Mouse (Mus musculus) NIH3T3 (cell line): Measurements from ENCODE around the gene Sema3b.

ENCODE experiments used
- DNase-seq: peaks from one replicate; pipeline ENCODE4 v3.0.0-alpha.2; 2012; ENCODE audit warnings: low read depth

Gene Sema3b

GRCm38 (mm10) chr9:107633091-107633660, 24.1 kb upstream of the Sema3b start:
- peak; percentile 88 for DNase-seq

- DNase-seq, result peak; percentile 41
These were observed 23.4 kb upstream of the Sema3b start for GRCm38 (mm10) chr9:107632478-107632877.

- DNase-seq, result no peak
These were observed 22.8 kb upstream of the Sema3b start for GRCm38 (mm10) chr9:107631861-107632260.

DNA sequence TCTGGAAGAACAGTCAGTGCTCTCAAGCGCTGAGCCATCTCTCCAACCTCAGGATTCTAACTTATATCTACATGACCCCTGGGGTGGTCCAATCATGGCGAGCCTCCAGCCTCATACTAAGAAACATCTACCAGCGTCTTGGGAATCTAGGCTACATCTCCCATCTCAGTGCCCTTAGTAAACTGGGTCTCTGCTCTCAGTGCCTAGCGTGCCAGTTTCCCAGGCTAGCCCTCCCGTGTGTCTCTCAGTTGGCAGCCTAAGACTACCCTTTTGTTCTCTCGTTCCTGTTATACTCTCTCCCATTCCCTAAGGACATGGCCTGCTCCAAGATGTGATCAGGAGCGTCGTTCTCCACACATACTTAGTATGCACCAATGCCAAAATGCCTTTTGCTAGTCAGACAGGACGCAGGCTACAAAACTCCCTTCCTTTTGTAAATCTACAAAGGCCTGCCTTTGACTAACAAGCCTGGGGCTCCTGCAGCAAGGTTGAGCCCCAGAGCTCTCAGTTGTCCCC, 22.3 kb upstream of the Sema3b start:
- no peak for DNase-seq

GRCm38 (mm10) chr9:107630576-107630975, 21.5 kb upstream of the Sema3b start:
- peak; percentile 48 for DNase-seq

- no peak for DNase-seq
These were observed 20.9 kb upstream of the Sema3b start for GRCm38 (mm10) chr9:107629901-107630425.

GRCm38 (mm10) chr9:107629411-107629730, 20.3 kb upstream of the Sema3b start:
- no peak for DNase-seq

DNA sequence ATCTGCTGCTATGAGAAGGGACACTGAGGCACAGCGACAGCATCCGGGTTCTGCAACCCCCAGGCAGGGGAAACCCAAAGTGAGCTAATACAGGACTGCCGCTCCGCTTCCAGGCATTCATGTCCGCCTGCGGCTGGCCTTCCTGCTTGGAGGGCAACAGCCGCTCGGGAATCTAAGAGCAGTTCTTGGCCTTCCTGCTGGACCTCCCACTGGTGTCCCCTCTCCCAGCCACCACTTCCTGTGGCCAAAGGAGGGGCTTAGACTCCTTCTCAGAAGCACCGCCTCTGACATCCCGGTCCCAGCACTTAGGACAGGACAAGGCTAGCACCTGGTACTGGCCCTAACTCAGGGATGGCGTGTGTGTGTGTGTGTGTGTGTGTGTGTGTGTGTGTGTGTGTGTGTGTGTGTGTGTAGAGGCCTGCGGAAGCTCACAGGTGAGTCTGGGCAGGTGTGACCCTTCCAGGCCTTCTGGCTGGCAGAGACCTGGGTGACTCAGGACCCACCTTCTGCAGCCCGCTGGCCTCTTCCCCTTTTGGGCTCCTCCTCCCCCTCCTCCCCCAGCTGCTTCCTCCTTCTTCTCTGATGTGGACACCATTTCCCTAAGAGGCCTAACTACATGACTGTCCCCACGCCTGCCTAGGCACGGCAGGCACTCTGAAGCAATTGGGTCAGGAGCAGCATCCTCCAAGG, 19.8 kb upstream of the Sema3b start:
- DNase-seq, result no peak

GRCm38 (mm10) chr9:107627387-107628255, 18.6 kb upstream of the Sema3b start:
- no peak for DNase-seq

DNA sequence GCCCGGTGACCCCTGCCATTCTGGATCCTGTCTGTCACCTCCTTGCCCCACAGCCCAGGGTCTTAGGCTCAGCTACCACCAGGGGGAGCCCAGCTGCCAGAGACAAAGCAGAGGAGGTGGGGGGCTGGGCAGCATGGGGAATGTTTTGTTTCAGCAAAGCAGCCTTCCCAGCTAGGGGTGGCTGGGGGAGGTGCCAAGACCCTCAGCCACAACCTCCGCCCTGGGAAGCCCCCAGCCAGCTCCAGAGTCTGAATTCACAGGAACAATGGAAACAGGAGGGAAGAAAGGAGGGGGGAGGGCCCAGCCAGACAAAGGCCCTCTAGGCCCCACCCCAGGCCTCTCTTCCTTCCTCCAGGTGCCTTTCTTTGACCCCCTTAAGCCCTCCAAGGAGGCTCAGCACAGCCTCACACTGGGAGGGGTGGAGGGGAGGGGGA, 17.8 kb upstream of the Sema3b start:
- DNase-seq, result peak; percentile 84

GRCm38 (mm10) chr9:107626158-107626843, 17.3 kb upstream of the Sema3b start:
- peak; percentile 85 for DNase-seq

- DNase-seq, result no peak
These were observed 16.5 kb upstream of the Sema3b start for GRCm38 (mm10) chr9:107625351-107626128.

- no peak for DNase-seq
These were observed 15.9 kb upstream of the Sema3b start for GRCm38 (mm10) chr9:107624951-107625350.

DNA sequence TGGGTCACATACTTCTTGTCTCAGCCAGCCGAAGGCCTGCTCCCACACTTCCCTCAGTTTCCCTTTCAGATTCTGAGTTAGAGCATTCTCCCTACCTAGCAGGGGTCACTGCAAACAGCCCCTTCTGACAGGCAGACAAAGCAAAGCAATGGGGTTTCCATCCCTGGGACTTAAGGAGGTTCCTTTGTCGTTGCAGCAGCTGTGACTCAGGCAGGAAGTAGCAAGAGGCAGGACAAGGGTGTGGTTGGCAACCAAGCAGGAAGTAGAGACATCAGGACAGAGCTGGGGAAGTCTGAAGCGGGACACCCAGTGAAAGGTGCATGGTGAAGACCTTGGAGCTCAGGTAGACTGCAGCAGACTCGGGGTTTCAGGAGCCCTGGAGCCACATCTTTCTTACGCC, 15.5 kb upstream of the Sema3b start:
- no peak for DNase-seq

DNA sequence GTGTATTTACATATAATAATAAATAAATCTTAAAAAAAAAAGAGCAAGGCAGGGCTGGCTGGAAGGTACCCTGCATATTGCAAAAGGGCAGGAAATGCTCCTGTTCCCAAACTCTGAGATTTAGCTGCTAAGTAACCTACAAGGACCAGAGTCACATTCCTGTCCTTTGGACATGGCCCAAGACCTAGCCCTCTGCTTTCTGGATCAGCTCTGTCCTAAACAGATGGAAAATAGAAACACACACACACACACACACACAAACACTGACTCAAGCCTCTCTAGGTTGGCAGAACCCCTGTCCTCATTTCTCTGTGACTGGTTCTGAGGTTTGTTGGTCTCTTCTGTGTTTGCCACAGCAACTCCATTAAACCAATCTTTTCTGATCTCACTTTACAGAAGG, 11.9 kb upstream of the Sema3b start:
- peak; percentile 36 for DNase-seq

- peak; percentile 76 for DNase-seq
These were observed 10.5 kb upstream of the Sema3b start for GRCm38 (mm10) chr9:107619546-107619879.

DNA sequence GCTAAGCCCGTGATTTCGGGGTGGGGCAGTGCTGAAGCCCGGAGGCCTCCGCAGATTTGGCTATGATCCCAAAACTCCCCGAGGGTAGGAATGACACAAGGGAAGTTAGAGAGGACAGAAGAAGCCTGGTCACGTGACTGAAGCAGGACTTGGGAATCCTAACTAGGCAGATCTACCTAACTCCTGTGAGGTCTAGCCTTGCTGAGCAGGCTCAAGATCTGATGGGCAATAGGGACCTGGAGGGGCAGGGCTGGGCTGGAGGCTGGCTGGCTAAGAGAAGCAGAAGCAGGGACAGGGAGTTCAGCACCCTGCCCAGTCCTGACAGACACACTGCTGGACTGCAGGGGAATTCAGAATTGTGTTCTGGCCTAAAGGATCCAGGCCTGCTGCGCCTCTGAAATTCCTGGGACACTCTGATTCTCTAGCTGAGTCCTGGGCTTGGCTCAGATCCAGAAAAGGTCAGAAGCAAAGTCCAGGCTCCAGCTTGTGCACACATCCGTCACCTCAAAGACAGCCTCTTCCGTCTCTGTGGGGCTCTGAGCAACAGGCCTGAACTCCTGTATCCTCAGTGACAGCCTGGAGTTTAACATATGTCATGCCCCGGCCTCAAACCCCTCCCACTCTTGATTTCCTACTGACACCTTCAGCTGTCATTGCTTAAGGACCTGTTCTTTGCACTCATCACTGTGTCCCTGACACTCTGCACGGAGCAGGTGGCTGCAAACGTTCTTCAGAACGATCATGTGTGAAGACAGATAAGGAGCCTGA, 9.9 kb upstream of the Sema3b start:
- DNase-seq, result peak; percentile 44

DNA sequence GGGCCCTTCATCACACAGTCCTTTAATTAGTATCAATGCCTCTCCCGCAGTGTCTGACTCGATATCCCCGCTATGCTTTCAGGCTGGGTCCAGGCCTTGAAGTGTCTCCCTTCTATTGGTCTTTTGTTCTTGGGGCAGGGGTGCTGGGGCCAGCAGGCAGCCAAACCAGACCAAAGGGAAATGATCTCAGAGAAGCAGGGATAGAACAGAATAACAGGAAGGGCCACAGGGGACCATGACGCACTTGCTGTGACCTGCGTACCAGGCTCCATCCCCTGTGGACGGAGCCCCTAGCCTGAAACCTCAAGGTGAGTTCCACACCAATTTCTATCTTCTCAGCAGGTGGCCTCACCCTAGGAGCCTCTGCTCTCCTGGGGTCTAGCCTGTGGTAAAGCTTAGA, 9.1 kb upstream of the Sema3b start:
- no peak for DNase-seq

DNA sequence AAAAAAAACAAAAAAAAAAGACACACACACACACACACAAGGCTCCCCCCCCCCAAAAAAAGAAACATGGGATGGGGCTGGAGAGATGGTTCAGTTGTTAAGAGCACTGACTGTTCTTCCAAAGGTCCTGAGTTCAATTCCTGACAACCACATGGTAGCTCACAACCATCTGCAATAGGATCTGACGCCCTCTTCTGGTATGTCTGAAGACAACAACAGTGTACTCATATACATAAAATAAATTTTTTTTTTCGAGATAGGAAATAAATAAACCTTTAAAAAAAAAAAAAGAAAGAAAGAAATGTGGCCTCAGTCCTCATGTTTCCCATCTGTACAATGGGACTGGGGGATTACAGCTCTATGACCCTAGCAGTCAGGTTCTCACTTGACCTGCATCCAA, 8.4 kb upstream of the Sema3b start:
- DNase-seq, result no peak

GRCm38 (mm10) chr9:107615035-107615434, 6.0 kb upstream of the Sema3b start:
- no peak for DNase-seq
